Mouse (Mus musculus) CH12.LX (cell line): ENCODE data around the gene Aifm3. TPM values are rescaled to one million over a fixed set of nuclear protein-coding genes. Genes with fewer than 3 reads are reported as not detected.

Source experiments
- DNase-seq: peaks from one replicate; pipeline ENCODE4 v3.0.0-alpha.2; 2013; ENCODE audit errors: extremely low read depth
- H3K27ac ChIP-seq: 2 replicates; pipeline ENCODE4 v1.5.1; 2012; ENCODE audit warnings: low read depth, mild to moderate bottlenecking, control low read depth, moderate library complexity; ENCODE audit not compliant: insufficient read depth
- H3K27me3 ChIP-seq: replicated peaks from 2 replicates; pipeline ENCODE3; 2012; ENCODE audit warnings: inconsistent platforms
- H3K36me3 ChIP-seq, 2 experiments: replicated peaks in 1 of 2; 2 replicates each; pipeline versions ENCODE3 to v1.6.1; 2012; ENCODE audit warnings: inconsistent platforms in 1 of 2, low read length in 1 of 2, mild to moderate bottlenecking in 1 of 2, mixed read lengths in 1 of 2, moderate library complexity in 1 of 2; ENCODE audit not compliant: control insufficient read depth in 1 of 2, insufficient read depth in 1 of 2
- H3K4me1 ChIP-seq, 2 experiments: 2 replicates each; pipeline ENCODE4 v1.6.1; 2012; ENCODE audit warnings: inconsistent platforms in 1 of 2, moderate library complexity in 1 of 2; ENCODE audit not compliant: insufficient read depth in 2 of 2, control insufficient read depth in 1 of 2
- H3K4me2 ChIP-seq: 2 replicates; pipeline ENCODE4 v1.6.1; 2012; ENCODE audit warnings: low read depth, mild to moderate bottlenecking, control low read depth; ENCODE audit not compliant: poor library complexity, insufficient read depth, severe bottlenecking
- H3K4me3 ChIP-seq, 3 experiments: fragments of 150-350 bp in 1 of 3; sonication (generic) in 1 of 3; replicated peaks in 1 of 3; 2 replicates each; pipeline versions ENCODE3 to v1.5.1; 2011 to 2012; ENCODE audit warnings: low read depth in 2 of 3, low read length in 2 of 3, mild to moderate bottlenecking in 2 of 3, moderate library complexity in 2 of 3, control low read depth in 1 of 3, improper control_type of control experiment in 1 of 3, inconsistent platforms in 1 of 3, mixed read lengths in 1 of 3; ENCODE audit not compliant: poor library complexity in 1 of 3
- H3K79me2 ChIP-seq: replicated peaks from 2 replicates; pipeline ENCODE4 v1.6.1; 2012; ENCODE audit warnings: mild to moderate bottlenecking, moderate library complexity; ENCODE audit not compliant: control insufficient read depth, poor library complexity, insufficient read depth, severe bottlenecking; ENCODE audit errors: extremely low read depth
- H3K9ac ChIP-seq: 2 replicates; pipeline ENCODE4 v1.6.1; 2012; ENCODE audit warnings: low read depth, mild to moderate bottlenecking, control low read depth, moderate library complexity; ENCODE audit not compliant: insufficient read depth
- H3K9me3 ChIP-seq: replicated peaks from 2 replicates; pipeline ENCODE3; 2012; ENCODE audit warnings: low read length, inconsistent platforms, mixed read lengths
- CHD1 ChIP-seq: IDR thresholded peaks from 2 replicates; pipeline ENCODE4 v1.6.1; 2012; ENCODE audit warnings: low read depth, low read length, improper control_type of control experiment, inconsistent platforms
- CHD2 ChIP-seq: IDR thresholded peaks from 2 replicates; pipeline ENCODE4 v1.6.1; 2011; ENCODE audit warnings: low read length, improper control_type of control experiment
- ETS1 ChIP-seq: conservative IDR thresholded peaks from 2 replicates; pipeline ENCODE4 v1.6.1; 2012; ENCODE audit warnings: low read depth, mild to moderate bottlenecking, inconsistent platforms, low read length, improper control_type of control experiment, moderate library complexity
- GABPA ChIP-seq: IDR thresholded peaks from 2 replicates; pipeline ENCODE4 v1.6.1; 2012; ENCODE audit warnings: low read depth, low read length, improper control_type of control experiment, inconsistent platforms; ENCODE audit not compliant: insufficient replicate concordance
- JUND ChIP-seq: conservative IDR thresholded peaks from 2 replicates; pipeline ENCODE4 v1.6.1; 2011; ENCODE audit warnings: low read depth, low read length, improper control_type of control experiment
- KAT2A ChIP-seq: IDR thresholded peaks from 2 replicates; pipeline ENCODE4 v1.6.1; 2012; ENCODE audit warnings: low read length, improper control_type of control experiment, inconsistent platforms; ENCODE audit not compliant: insufficient replicate concordance
- MAFK ChIP-seq: IDR thresholded peaks from 2 replicates; pipeline ENCODE4 v1.6.1; 2011; ENCODE audit warnings: low read length, improper control_type of control experiment; ENCODE audit not compliant: insufficient replicate concordance
- MEF2A ChIP-seq: IDR thresholded peaks from 2 replicates; pipeline ENCODE4 v1.6.1; 2014; ENCODE audit warnings: low read depth, mild to moderate bottlenecking, inconsistent platforms, low read length, improper control_type of control experiment, borderline replicate concordance
- RCOR1 ChIP-seq: conservative IDR thresholded peaks from 2 replicates; pipeline ENCODE4 v1.6.1; 2012; ENCODE audit warnings: low read depth, mild to moderate bottlenecking, inconsistent platforms, low read length, improper control_type of control experiment
- SMC3 ChIP-seq: IDR thresholded peaks from 2 replicates; pipeline ENCODE4 v1.6.1; 2011; ENCODE audit warnings: low read depth, low read length, improper control_type of control experiment
- TBP ChIP-seq: conservative IDR thresholded peaks from 2 replicates; pipeline ENCODE4 v1.6.1; 2011; ENCODE audit warnings: low read depth, low read length, improper control_type of control experiment
- ZNF384 ChIP-seq: IDR thresholded peaks from 2 replicates; pipeline ENCODE4 v1.6.1; 2012; ENCODE audit warnings: low read depth, low read length, improper control_type of control experiment, inconsistent platforms
- dilution Hi-C: fragments of 300-500 bp; cut with MboI; formaldehyde crosslinking; loops from 2 replicates; pipeline ENCODE4 v1.14.3; 2020; ENCODE audit warnings: low sequenced_read_pairs; ENCODE audit not compliant: extremely low pct_unique_long_range_greater_than_20kb, extremely low pct_ligation_motif_present
- in situ Hi-C: fragments of 300-500 bp; cut with MboI; formaldehyde crosslinking; loops from 3 replicates; pipeline ENCODE4 v1.14.3; 2019; ENCODE audit warnings: low sequenced_read_pairs, low pct_ligation_motif_present, low pct_unique_long_range_greater_than_20kb, mixed read lengths
- polyA plus RNA-seq: library from polyadenylated mRNA; unstranded; fragments of >175 nt; gene quantifications from 2 replicates; pipeline ENCODE4 v1.2.1, GENCODE M21; 2012; ENCODE audit warnings: low read depth; ENCODE audit not compliant: insufficient read length
- total RNA-seq, 2 experiments: library from RNA; depleted of rRNA; stranded (reverse); fragments of 300-350 nt in 1 of 2; fragments of >200 nt in 1 of 2; gene quantifications; 2 replicates each; pipeline ENCODE4 v1.2.3; 2012 to 2014

Gene Aifm3
- total and polyA plus RNA-seq, 3 experiments = not detected

GRCm38 (mm10) chr16:17525524-17525923, 36.1 kb downstream of the Aifm3 start:
- dilution Hi-C loops (no loop called here), in situ Hi-C loops (no loop called here)
- peaks cover 81 to 84% of the 10 kb centered on the region in 2 experiments for H3K36me3 ChIP-seq

GRCm38 (mm10) chr16:17526223-17526622, 36.8 kb downstream of the Aifm3 start:
- no peak for DNase-seq
- Histone ChIP-seq H3K4me2 (no peak overlapping the region), H3K79me2 (peaks cover 11% of the 10 kb centered on the region; the same call in 1 of the 2 replicates), H3K27ac (no peak overlapping the region), H3K9me3 (no peaks in the 10 kb centered on the region), H3K4me1 (peaks cover 7 to 36% of the 10 kb centered on the region in 2 experiments; a peak in 3 of 4 replicates), H3K27me3 (no peaks in the 10 kb centered on the region), H3K9ac (no peak overlapping the region), H3K36me3 (peaks cover 74 to 77% of the 10 kb centered on the region in 2 experiments), H3K4me3 (no peak overlapping the region)
- in situ Hi-C loops (no loop called here), dilution Hi-C loops (no loop called here)
- TF ChIP-seq ETS1 (no peak), MEF2A (no peak), CHD2 (0 out of 2 replicates have a peak, but pooled peaks have one; percentile 12), ZNF384 (no peak)

More at GRCm38 (mm10) chr16:17525524-17525923, 36.1 kb downstream of the Aifm3 start:
- no peak overlapping the region for H3K9ac ChIP-seq
- H3K4me1 ChIP-seq = peaks cover 7 to 36% of the 10 kb centered on the region in 2 experiments; a peak in 3 of 4 replicates
- no peaks in the 10 kb centered on the region for H3K27me3 ChIP-seq
- H3K9me3 ChIP-seq = no peaks in the 10 kb centered on the region
- H3K79me2 ChIP-seq = peaks cover 11% of the 10 kb centered on the region; the same call in 1 of the 2 replicates
- DNase-seq = no peak
- H3K4me3 ChIP-seq = no peak overlapping the region
- no peak for TF ChIP-seq GABPA
- TF ChIP-seq SMC3 = no peak
- no peak for TF ChIP-seq TBP
- TF ChIP-seq MAFK = no peak
- TF ChIP-seq RCOR1 = no peak
- no peak for TF ChIP-seq CHD2
- TF ChIP-seq ZNF384 = no peak
- TF ChIP-seq JUND = no peak
- no peak for TF ChIP-seq MEF2A
- TF ChIP-seq CHD1 = no peak
- no peak overlapping the region for H3K4me2 ChIP-seq
- no peak overlapping the region for H3K27ac ChIP-seq

GRCm38 (mm10) chr16:17527606-17528005, 38.2 kb downstream of the Aifm3 start:
- in situ Hi-C loops = no loop called here
- Histone ChIP-seq H3K27ac (no peak overlapping the region), H3K79me2 (peaks cover 11% of the 10 kb centered on the region; the same call in 1 of the 2 replicates), H3K9ac (no peak overlapping the region), H3K9me3 (no peaks in the 10 kb centered on the region), H3K4me3 (no peak overlapping the region), H3K4me1 (peaks cover 7 to 48% of the 10 kb centered on the region in 2 experiments; a peak in 3 of 4 replicates), H3K4me2 (no peak overlapping the region), H3K36me3 (peaks cover 60 to 63% of the 10 kb centered on the region in 2 experiments), H3K27me3 (no peaks in the 10 kb centered on the region)
- 0 out of 2 replicates have a peak, but pooled peaks have one; percentile 10 for TF ChIP-seq CHD2
- TF ChIP-seq KAT2A = no peak
- dilution Hi-C loops = no loop called here
- DNase-seq = no peak
